Mouse (Mus musculus): ENCODE data around the gene Cit. TPM values are rescaled to one million over a fixed set of nuclear protein-coding genes. Genes with fewer than 3 reads are reported as not detected.
"Not testable (repeated sequence)": the region's sequence is repeated elsewhere in the genome, so short reads cannot be mapped to it uniquely, and the experiment has no call there.

Cit gene
- polyA plus RNA-seq (2015; fragmentation: Nextera tagmentation; extraction: Ambion mirVana) = 41.5 and 47.4 TPM in 2 replicates

DNA sequence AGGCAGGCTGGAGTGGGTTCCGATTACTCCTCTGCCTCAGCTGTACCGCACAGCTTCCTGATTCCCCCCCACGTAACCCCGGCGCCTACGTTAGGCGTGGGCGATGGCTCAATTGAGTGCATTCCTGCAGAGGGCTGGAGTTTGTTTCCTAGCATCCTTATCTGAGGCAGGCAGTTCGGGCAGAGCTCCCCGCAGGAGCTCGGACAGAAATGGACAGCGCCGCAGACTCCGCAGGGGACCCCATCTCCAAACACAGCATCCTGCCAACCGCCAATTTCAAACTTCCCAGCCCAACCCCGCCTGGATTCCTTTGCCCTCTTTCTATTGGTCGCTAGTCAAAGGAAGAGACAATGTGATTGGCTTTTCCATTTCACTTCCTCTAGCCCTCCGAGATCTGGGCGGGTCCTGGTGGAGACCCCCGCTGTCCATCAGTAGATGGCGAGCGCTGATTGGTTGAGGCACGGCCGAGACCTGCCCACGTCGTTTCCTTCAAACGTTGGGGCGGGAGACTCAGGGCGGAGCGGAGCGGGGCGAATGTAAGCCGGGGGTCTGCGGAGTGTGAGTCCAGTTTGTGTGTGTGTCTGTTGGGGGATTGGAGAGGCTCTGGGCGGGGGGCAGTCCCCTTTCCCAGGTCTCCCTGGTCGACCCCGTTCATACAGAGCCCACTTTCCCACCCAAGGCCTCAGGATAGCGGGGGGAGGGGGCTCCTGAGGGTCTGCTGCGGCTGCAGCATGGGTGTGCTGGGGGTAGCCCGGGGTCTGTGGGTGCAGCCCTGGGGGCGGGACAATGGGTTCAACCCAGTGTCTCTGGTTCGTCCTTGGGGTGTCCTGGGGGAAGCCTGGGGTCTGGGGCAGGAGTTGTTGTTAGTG is at the start of gene Cit:
TSS of gene Cit (plus strand) at position 513 of the 869 bp plus-strand sequence.
- peak within 1 kb of the TSS; percentile 82 for H3K27ac ChIP-seq
- H3K4me1 ChIP-seq = peaks cover 30% of the 10 kb centered on the region
- under 1% methylated on average over 42 of the region's 42 CpGs for WGBS
- no peaks in the 10 kb centered on the region for H3K27me3 ChIP-seq
- H3K9me3 ChIP-seq = no peaks in the 10 kb centered on the region
- ATAC-seq (ENCODE audit: borderline replicate concordance, extremely low read depth, low FRiP score, low TSS enrichment) = peak; percentile 98
- H3K36me3 ChIP-seq = peaks cover 12% of the 10 kb centered on the region; the same call in 1 of the 2 replicates
- peak within 1 kb of the TSS; percentile 79 for H3K9ac ChIP-seq
- H3K4me3 ChIP-seq = peak within 1 kb of the TSS; percentile 73
- peak within 1 kb of the TSS; percentile 81 for H3K4me2 ChIP-seq

DNA sequence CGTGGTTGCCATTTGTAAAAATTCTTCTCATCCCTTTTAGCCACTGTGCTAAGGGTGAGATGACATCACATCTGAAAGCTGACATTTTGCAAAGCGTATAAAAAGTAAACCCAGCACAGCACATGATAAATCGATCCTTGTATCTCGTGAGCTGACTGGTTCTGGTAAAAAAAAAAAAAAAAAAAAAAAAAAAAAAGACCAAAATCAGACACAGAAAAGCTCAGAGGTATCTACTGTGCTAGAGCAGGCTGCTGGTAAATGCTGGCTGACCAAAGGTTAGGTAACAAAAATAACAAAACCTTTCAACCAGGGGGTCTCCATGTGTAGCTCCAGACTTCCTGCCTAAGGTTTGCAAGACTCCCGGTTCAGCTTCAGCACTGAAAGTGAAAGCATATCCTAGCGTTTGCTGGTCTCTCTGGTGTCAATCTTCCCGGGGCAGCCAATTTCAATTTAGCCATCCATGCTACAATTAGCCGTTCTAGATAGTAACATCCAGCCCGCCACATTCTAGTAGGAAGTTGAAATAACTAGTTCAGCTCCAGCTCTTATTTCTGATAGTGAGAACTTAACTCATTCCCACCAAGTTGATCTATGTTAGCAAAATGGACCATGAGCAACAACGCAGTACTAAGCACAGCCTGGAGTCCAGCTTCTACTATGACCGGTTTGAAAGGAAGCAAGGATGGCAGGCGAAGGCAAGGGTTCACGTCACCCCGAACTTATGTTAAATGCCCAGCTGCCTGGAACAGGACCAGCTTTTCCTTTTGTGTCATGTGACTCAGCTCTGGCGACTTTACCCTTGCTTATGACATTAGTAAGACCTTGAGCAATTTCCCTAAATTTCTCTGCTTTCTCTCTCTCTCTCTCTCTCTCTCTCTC is 45.8 kb upstream of the Cit start:
- Histone ChIP-seq H3K36me3 (no peaks in the 10 kb centered on the region), H3K4me1 (no peaks in the 10 kb centered on the region), H3K27ac (no peak overlapping the region), H3K4me3 (no peak overlapping the region), H3K27me3 (no peaks in the 10 kb centered on the region), H3K9me3 (no peaks in the 10 kb centered on the region), H3K9ac (no peak overlapping the region), H3K4me2 (no peak overlapping the region)
- WGBS = 60% methylated on average over 15 of the region's 15 CpGs
- no peak for ATAC-seq (ENCODE audit: borderline replicate concordance, extremely low read depth, low FRiP score, low TSS enrichment)

DNA sequence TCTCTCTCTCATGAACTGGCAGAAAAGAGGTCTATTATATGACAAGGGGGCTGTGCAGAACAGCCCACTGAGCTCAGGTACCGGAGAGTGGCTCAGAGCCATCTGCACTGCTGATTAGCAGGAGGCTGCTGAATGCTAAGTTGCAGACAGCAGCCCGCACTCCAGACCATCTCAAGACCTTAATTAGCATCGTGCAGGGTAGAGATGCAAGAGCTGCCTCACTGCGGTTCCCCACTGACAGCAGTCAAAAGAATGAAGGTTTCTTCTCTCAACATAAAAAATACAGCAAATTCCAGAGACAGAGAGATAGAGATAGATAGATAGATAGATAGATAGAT is 45.2 kb upstream of the Cit start:
- Histone ChIP-seq H3K27me3 (no peaks in the 10 kb centered on the region), H3K4me1 (no peaks in the 10 kb centered on the region), H3K4me3 (no peak overlapping the region), H3K9ac (no peak overlapping the region), H3K9me3 (no peaks in the 10 kb centered on the region), H3K4me2 (no peak overlapping the region), H3K27ac (no peak overlapping the region), H3K36me3 (no peaks in the 10 kb centered on the region)
- no peak for ATAC-seq (ENCODE audit: borderline replicate concordance, extremely low read depth, low FRiP score, low TSS enrichment)
- WGBS = 61% methylated on average over 4 of the region's 4 CpGs

DNA sequence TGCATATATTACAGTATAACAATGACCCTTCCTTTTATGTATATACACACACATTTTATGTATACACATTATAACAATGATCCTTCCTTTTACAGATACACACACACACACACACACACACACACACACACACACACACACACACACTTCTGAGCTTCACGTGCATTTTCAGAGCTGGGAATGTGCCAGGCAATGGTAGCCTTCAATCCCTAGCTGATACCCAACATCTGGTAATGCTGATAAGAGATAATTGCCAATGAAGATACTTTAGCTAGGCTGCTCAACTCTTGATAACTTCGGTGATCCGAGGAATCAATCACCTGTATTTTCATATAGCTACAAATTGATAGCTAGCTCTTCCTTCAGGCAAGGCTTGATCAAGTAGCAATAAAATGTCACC is 32.8 kb upstream of the Cit start:
- Histone ChIP-seq H3K27ac (no peak overlapping the region), H3K4me3 (no peak overlapping the region), H3K4me2 (no peak overlapping the region), H3K9me3 (no peaks in the 10 kb centered on the region), H3K36me3 (no peaks in the 10 kb centered on the region), H3K4me1 (peaks cover 5% of the 10 kb centered on the region; the same call in 1 of the 2 replicates), H3K9ac (no peak overlapping the region), H3K27me3 (no peaks in the 10 kb centered on the region)
- WGBS = 67% methylated on average over 3 of the region's 3 CpGs
- ATAC-seq (ENCODE audit: borderline replicate concordance, extremely low read depth, low FRiP score, low TSS enrichment) = no peak

DNA sequence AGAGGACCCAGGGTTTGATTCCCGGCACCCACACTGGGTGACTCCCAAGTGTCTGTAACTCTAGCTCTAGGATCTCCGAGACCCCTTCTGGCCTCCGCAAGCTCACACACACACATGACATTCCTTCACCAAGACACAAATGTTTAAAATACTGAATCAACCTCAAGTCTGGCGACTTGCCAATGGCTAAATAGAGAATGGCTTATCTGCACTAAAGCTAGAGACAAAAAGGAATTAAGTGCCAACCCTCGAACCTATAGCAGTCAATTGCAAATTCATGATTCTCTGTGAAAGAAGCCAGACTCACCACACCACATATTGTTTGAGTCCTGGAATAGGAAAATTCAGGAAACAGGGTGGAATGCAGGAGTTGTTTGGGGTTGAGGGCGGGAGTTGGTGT is 28.1 kb upstream of the Cit start:
- no peak for ATAC-seq (ENCODE audit: borderline replicate concordance, extremely low read depth, low FRiP score, low TSS enrichment)
- H3K9ac ChIP-seq = no peak overlapping the region
- no peak overlapping the region for H3K4me3 ChIP-seq
- H3K4me2 ChIP-seq = no peak overlapping the region
- peaks cover 5% of the 10 kb centered on the region; the same call in 1 of the 2 replicates for H3K4me1 ChIP-seq
- H3K27me3 ChIP-seq = no peaks in the 10 kb centered on the region
- no peaks in the 10 kb centered on the region for H3K36me3 ChIP-seq
- peak overlapping the region; percentile 5; the same call in 1 of the 2 replicates for H3K27ac ChIP-seq
- no peaks in the 10 kb centered on the region for H3K9me3 ChIP-seq
- 33% methylated on average over 6 of the region's 6 CpGs for WGBS

DNA sequence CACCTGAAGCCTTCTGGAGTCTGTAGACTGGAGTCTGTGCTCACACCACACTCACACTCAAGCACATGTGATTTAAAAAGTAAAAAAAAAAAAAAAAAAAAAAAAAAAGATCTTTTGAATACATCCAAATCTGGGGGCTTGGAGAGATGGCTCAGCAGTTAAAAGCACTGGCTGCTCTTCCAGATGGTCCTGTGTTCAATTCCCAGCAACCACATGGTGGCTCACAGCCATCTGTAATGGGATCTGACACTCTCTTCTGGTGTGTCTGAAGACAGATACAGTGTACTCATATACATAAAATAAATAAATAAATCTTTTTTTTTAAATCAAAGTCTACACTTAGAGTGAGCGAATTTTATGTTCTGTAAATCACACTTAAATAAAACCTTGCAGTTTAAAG is 27.4 kb upstream of the Cit start:
- H3K27ac ChIP-seq; H3K4me3 ChIP-seq; H3K36me3 ChIP-seq; H3K9me3 ChIP-seq; H3K4me2 ChIP-seq; H3K9ac ChIP-seq; H3K4me1 ChIP-seq; H3K27me3 ChIP-seq; ATAC-seq (ENCODE audit: borderline replicate concordance, extremely low read depth, low FRiP score, low TSS enrichment): not testable (repeated sequence)
- 79% methylated on average over 1 of the region's 1 CpGs for WGBS

DNA sequence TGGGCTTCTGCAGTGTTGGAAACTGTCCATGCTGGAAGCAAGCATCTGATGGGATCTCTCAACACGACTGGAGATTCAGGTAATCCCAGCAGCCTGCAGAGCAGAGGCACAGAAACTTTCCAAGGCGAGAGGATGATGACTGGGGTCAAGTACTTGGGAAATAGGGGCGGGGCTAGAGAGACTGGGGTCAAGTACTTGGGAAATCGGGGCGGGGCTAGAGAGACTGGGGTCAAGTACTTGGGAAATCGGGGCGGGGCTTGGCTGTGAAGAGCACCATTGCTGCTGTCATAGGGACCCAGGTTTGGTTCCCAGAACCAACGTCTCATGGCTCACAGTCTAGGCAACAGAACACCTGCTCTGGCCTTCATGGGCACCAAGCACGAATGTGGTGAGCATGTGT is 25.1 kb upstream of the Cit start:
- H3K4me3 ChIP-seq = no peak overlapping the region
- H3K9ac ChIP-seq = no peak overlapping the region
- H3K9me3 ChIP-seq = no peaks in the 10 kb centered on the region
- no peak overlapping the region for H3K4me2 ChIP-seq
- H3K27me3 ChIP-seq = no peaks in the 10 kb centered on the region
- 63% methylated on average over 9 of the region's 9 CpGs for WGBS
- H3K4me1 ChIP-seq = peaks cover 5% of the 10 kb centered on the region; the same call in 1 of the 2 replicates
- H3K36me3 ChIP-seq = no peaks in the 10 kb centered on the region
- ATAC-seq (ENCODE audit: borderline replicate concordance, extremely low read depth, low FRiP score, low TSS enrichment) = no peak
- no peak overlapping the region for H3K27ac ChIP-seq

DNA sequence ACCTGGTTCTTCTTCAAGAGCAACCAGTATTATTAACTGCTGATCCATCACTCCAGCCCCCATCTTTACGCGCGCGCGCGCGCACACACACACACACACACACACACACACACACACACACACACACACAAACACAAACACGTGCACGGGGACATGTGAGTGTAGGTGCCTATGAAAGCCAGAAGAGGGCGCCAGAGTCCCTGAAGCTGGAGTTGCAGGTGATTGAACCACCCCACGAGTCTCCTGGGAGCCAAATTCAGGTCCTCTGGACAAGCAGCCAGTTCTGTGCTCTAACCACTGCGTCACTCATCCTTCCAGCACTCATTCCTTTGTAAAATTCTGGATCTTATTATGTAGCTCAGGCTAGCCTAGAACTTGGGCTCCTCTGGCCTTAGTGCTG is 23.9 kb upstream of the Cit start:
- H3K9ac ChIP-seq = no peak overlapping the region
- H3K4me1 ChIP-seq = peaks cover 5% of the 10 kb centered on the region; the same call in 1 of the 2 replicates
- no peak overlapping the region for H3K4me2 ChIP-seq
- 86% methylated on average over 12 of the region's 12 CpGs for WGBS
- no peaks in the 10 kb centered on the region for H3K9me3 ChIP-seq
- no peak overlapping the region for H3K27ac ChIP-seq
- H3K4me3 ChIP-seq = no peak overlapping the region
- H3K36me3 ChIP-seq = no peaks in the 10 kb centered on the region
- ATAC-seq (ENCODE audit: borderline replicate concordance, extremely low read depth, low FRiP score, low TSS enrichment) = no peak
- no peaks in the 10 kb centered on the region for H3K27me3 ChIP-seq

DNA sequence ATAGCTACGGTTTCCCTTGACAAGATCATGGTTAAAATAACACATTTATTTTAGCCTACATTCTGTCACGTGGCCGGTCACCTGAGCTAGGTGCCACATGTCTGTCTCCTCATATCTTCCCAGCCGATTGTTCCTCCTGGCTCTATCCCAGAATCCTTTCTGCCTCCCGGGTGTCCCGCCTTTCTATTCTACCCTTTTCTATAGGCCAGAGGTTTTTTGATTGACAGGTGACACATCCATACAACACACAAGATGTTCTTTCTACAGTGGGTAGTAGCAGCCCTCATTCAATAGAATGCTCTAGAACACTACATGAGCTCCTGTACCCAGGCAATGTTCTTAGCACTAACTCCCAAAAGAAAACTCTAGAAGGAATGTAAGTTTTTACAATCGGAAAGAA is 23.2 kb upstream of the Cit start:
- H3K27ac ChIP-seq = no peak overlapping the region
- no peak overlapping the region for H3K4me3 ChIP-seq
- H3K27me3 ChIP-seq = no peaks in the 10 kb centered on the region
- no peak for ATAC-seq (ENCODE audit: borderline replicate concordance, extremely low read depth, low FRiP score, low TSS enrichment)
- no peaks in the 10 kb centered on the region for H3K36me3 ChIP-seq
- 89% methylated on average over 7 of the region's 7 CpGs for WGBS
- H3K4me1 ChIP-seq = peaks cover 2% of the 10 kb centered on the region; the same call in 1 of the 2 replicates
- no peak overlapping the region for H3K4me2 ChIP-seq
- no peak overlapping the region for H3K9ac ChIP-seq
- H3K9me3 ChIP-seq = no peaks in the 10 kb centered on the region

DNA sequence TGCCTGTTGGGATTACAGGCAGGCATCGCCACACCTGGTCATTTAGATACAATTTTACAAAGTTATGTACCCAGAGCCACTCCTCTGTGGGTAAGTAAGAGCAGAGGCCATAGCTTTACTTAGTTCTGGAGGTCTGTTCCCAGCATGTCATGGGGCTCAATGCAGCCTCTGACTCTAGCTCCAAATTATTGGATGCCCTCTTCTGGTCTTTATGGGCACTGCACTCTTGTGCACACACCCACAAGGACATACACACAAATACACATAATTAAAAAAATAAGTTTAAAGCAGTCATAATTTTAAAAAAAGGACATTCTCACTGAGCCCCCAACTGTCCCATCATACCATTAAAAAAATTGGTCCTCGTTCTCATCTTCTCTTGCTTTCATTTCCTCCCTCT is 12.3 kb upstream of the Cit start:
- H3K36me3 ChIP-seq = no peaks in the 10 kb centered on the region
- ATAC-seq (ENCODE audit: borderline replicate concordance, extremely low read depth, low FRiP score, low TSS enrichment) = no peak
- H3K4me3 ChIP-seq = no peak overlapping the region
- WGBS = 87% methylated on average over 2 of the region's 2 CpGs
- H3K9me3 ChIP-seq = no peaks in the 10 kb centered on the region
- no peak overlapping the region for H3K27ac ChIP-seq
- no peaks in the 10 kb centered on the region for H3K27me3 ChIP-seq
- no peak overlapping the region for H3K9ac ChIP-seq
- H3K4me2 ChIP-seq = no peak overlapping the region
- H3K4me1 ChIP-seq = no peaks in the 10 kb centered on the region

DNA sequence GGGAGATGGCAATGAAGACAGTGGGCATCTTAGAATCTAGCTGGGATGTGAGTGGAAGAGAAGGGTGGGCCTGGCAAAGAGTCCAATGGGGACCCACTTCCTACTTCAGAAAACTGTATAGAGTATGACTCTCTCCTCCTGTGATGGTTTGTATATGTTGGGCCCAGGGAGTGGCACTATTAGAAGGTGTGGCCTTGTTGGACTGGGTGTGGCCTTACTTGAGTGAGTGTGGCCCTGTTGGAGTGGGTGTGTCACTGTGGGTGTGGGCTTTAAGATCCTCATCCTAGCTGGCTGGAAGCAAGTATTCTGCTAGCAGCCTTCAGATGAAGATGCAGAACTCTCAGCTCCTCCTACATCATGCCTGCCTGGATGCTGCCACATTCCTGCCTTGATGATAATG is 11.3 kb upstream of the Cit start:
- not testable (repeated sequence) for H3K4me3 ChIP-seq; H3K27me3 ChIP-seq; H3K4me1 ChIP-seq; H3K9ac ChIP-seq; H3K9me3 ChIP-seq; H3K27ac ChIP-seq; H3K4me2 ChIP-seq; ATAC-seq (ENCODE audit: borderline replicate concordance, extremely low read depth, low FRiP score, low TSS enrichment); H3K36me3 ChIP-seq

DNA sequence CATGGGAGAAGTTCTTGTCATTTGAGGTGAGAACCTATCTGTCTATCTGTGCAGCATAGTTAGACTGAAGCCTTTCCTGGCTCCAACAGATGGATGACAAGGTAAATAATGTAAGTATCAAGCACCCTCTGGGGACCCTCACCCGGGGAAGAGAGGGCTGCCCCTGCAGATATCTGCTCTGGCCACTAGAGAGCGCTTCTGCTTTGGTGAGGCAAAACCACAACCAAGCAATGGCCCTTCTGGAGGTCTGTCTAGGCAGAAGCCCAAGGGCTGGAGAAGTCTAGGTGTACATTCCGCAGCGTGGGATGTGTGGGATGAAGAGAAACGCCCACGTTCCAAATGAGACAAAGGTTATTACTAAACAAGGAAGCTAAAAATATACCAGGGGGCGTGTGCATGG is 9.8 kb upstream of the Cit start:
- H3K4me1 ChIP-seq = no peaks in the 10 kb centered on the region
- WGBS = 55% methylated on average over 7 of the region's 7 CpGs
- H3K27ac ChIP-seq = no peak overlapping the region
- H3K4me2 ChIP-seq = no peak overlapping the region
- no peaks in the 10 kb centered on the region for H3K9me3 ChIP-seq
- ATAC-seq (ENCODE audit: borderline replicate concordance, extremely low read depth, low FRiP score, low TSS enrichment) = no peak
- H3K4me3 ChIP-seq = no peak overlapping the region
- no peak overlapping the region for H3K9ac ChIP-seq
- no peaks in the 10 kb centered on the region for H3K27me3 ChIP-seq
- H3K36me3 ChIP-seq = no peaks in the 10 kb centered on the region
